Mouse (Mus musculus) limb, embryonic 12.5 days (tissue): Measurements from ENCODE around the gene Gm8994. TPM values are rescaled to one million over a fixed set of nuclear protein-coding genes. Genes with fewer than 3 reads are reported as not detected.
"Not testable (repeated sequence)": the region's sequence is repeated elsewhere in the genome, so short reads cannot be mapped to it uniquely, and the experiment has no call there.

Experiments
- ATAC-seq: fragments of 200-750 bp; cut with Nextera tagmentation; 2 replicates; pipeline ENCODE4 v1.8.0; 2017; ENCODE audit warnings: low read depth, moderate TSS enrichment; ENCODE audit not compliant: insufficient number of reproducible peaks, insufficient read depth, low FRiP score, low TSS enrichment
- H3K27ac ChIP-seq: fragments of 300-500 bp; sonication (generic); 2 replicates; pipeline ENCODE4 v1.5.1; 2016; ENCODE audit warnings: mild to moderate bottlenecking, moderate library complexity
- H3K27me3 ChIP-seq: fragments of 300-500 bp; sonication (generic); 2 replicates; pipeline ENCODE4 v1.6.1; 2016; ENCODE audit warnings: mild to moderate bottlenecking, moderate library complexity
- H3K36me3 ChIP-seq: fragments of 300-500 bp; sonication (generic); 2 replicates; pipeline ENCODE4 v1.6.1; 2016; ENCODE audit warnings: mild to moderate bottlenecking, moderate library complexity
- H3K4me1 ChIP-seq: fragments of 300-500 bp; sonication (generic); replicated peaks from 2 replicates; pipeline ENCODE4 v1.6.1; 2016
- H3K4me2 ChIP-seq: fragments of 300-500 bp; sonication (generic); 2 replicates; pipeline ENCODE4 v1.6.1; 2016; ENCODE audit warnings: mild to moderate bottlenecking, moderate library complexity
- H3K4me3 ChIP-seq: fragments of 300-500 bp; sonication (generic); replicated peaks from 2 replicates; pipeline ENCODE4 v1.5.1; 2016; ENCODE audit warnings: mild to moderate bottlenecking
- H3K9ac ChIP-seq: fragments of 300-500 bp; sonication (generic); replicated peaks from 2 replicates; pipeline ENCODE4 v1.6.1; 2016; ENCODE audit warnings: mild to moderate bottlenecking, moderate library complexity
- H3K9me3 ChIP-seq: fragments of 300-500 bp; sonication (generic); 2 replicates; pipeline ENCODE4 v1.6.1; 2016; ENCODE audit warnings: mild to moderate bottlenecking, moderate library complexity
- WGBS: fragments of 180-500 bp; shearing (Covaris S2); methylation state at CpG from one replicate; pipeline ENCODE4 v1.1.7; 2016; 5-methylcytosine and 5-hydroxymethylcytosine counted together
- polyA plus RNA-seq: library from polyadenylated mRNA; unstranded; fragments of >200 nt; fragmentation: Nextera tagmentation; extraction: Ambion mirVana; gene quantifications from 2 replicates; pipeline ENCODE4 v1.2.1, GENCODE M21; 2016

Gm8994 gene
- polyA plus RNA-seq, 1 experiment from 2014 or later, result not detected

DNA sequence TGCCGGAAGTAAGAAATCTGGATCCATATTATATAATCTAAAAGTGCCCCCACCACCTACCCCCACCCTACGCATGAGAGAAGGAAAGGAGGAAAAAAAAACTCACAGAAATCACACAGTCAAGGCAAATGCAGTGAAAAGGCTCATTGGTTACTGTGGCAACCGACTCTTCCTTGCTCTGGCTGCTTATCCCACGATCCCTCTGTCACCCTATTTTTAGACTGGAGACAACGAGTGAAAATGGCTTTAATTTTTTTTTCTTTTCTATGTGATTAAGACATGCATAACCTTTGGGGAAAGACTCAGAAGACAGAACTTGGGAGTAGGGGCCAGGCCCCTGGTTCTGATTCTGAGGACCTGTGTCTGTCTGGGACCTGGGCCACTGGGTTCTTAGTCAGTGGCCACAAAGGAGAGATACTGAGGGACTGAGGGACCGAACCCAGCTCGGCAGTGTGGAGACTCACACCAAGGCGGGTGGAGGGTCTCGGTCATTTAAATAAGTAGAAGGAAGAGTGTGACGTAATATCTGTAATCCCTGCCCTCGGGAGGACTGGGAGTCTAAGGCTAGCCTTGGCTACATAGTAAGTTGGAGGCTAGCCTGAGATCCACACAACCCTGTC is 22.9 kb upstream of the Gm8994 start:
- WGBS, result 85% methylated on average over 11 of the region's 11 CpGs

DNA sequence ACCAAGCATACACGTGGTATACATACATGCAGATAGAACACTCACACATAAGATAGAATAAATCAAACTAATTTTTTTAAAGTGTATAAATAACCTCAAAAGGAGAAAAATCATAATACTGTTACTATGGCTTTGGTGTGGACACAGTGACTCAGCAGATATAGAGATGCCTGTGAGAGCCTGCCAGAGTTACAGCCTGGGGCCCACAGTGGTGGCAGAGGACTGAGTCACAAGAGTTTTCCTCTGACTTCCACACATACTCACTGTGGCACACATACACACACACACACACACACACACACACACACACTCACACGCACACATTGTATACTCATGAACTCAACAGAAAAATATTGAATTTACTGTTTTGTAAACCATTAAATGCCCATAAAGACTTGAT is 17.9 kb upstream of the Gm8994 start:
- H3K36me3 ChIP-seq, result no peaks in the 10 kb centered on the region
- no peaks in the 10 kb centered on the region for H3K4me1 ChIP-seq
- H3K27me3 ChIP-seq, result no peaks in the 10 kb centered on the region
- WGBS, result 74% methylated on average over 2 of the region's 2 CpGs
- H3K4me2 ChIP-seq, result no peak overlapping the region
- no peak overlapping the region for H3K27ac ChIP-seq
- no peak overlapping the region for H3K4me3 ChIP-seq
- ATAC-seq, result no peak
- no peaks in the 10 kb centered on the region for H3K9me3 ChIP-seq
- H3K9ac ChIP-seq, result no peak overlapping the region

More for the DNA sequence above, 22.9 kb upstream of the Gm8994 start:
- no peaks in the 10 kb centered on the region for H3K27me3 ChIP-seq
- H3K4me2 ChIP-seq, result no peak overlapping the region
- no peak overlapping the region for H3K27ac ChIP-seq
- H3K36me3 ChIP-seq, result no peaks in the 10 kb centered on the region
- no peaks in the 10 kb centered on the region for H3K4me1 ChIP-seq
- H3K9ac ChIP-seq, result no peak overlapping the region
- ATAC-seq, result no peak
- H3K4me3 ChIP-seq, result no peak overlapping the region
- H3K9me3 ChIP-seq, result no peaks in the 10 kb centered on the region

DNA sequence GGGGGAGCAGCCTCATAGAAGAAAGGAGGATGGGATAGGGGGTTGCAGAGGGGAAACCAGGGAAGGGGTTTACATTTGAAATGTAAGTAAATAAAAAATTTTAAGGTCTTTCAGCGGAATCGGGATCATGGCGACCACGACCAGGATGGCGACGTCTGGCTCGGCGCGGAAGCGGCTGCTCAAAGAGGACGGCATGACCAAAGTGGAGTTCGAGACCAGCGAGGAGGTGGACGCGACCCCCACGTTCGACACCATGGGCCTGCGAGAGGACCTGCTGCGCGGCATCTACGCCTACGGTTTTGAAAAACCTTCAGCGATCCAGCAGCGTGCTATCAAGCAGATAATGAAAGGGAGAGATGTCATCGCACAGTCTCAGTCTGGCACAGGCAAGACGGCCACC is 1.1 kb downstream of the Gm8994 start:
- not testable (repeated sequence) for H3K36me3 ChIP-seq, H3K4me3 ChIP-seq, H3K9me3 ChIP-seq, H3K27ac ChIP-seq, H3K4me1 ChIP-seq, H3K9ac ChIP-seq, H3K4me2 ChIP-seq, H3K27me3 ChIP-seq, ATAC-seq
- WGBS, result 96% methylated on average over 26 of the region's 26 CpGs

DNA sequence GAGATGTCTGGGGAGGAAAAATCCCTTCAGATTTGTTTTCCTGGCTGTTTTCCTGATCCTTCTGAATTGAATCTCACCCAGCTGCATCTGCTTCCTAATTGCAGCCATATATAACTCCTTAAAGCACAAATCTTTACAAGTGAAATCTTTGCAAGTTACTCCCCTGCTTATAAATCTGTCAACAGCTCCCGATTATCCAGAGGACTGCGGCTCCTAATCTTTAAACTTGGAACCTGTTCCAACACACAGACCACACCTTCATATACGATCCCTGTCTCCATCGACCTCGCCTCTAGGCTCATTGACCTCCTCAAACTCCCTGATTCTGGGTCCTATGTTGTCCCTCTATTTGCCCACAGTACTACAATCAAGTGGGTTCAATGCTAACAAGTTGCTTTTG is 13.3 kb downstream of the Gm8994 start:
- Histone ChIP-seq H3K4me3 (no peak overlapping the region), H3K27me3 (no peaks in the 10 kb centered on the region; the same call in 1 of the 2 replicates), H3K4me1 (no peaks in the 10 kb centered on the region), H3K27ac (no peak overlapping the region), H3K9me3 (no peaks in the 10 kb centered on the region), H3K4me2 (no peak overlapping the region), H3K9ac (no peak overlapping the region), H3K36me3 (no peaks in the 10 kb centered on the region)
- no peak for ATAC-seq
- WGBS, result 11% methylated on average over 5 of the region's 5 CpGs

DNA sequence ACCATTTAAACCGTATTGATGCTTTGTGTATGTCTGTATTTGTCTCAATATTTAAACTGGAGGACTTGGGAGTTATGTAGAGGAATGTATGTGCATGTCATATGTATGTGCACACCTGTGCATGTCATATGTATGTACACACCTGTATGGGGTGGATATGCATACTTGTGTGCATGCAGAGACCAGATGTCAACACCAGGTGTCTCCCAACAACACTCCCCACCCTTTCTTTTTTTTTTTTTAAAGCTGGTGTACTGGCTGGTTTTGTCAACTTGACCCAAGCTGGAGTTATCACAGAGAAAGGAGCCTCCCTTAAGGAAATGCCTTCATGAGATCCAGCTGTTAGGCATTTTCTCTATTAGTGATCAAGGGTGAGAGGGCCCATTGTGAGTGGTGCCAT is 13.8 kb downstream of the Gm8994 start:
- ATAC-seq, result no peak
- no peak overlapping the region for H3K27ac ChIP-seq
- 87% methylated on average over 1 of the region's 1 CpGs for WGBS

DNA sequence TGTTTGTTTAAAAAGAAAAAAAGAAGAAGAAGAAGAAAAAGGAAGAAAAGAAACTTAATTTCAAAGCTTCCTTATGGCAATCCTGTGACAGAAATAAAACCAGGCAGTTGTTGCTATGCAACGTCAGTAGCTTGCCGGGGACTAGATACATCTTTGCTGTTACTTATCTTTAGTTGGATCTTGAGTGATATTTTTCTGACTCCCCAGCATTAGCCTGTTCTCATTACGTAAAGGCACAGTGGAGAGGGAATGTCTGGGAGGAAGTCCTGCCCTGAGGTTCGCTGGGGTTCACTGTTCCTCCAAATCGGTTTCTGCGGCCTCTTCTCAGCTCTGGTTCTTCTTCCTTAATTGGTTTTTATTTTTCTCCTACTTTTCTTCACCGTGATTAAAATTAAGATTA is 16.5 kb downstream of the Gm8994 start:
- no peaks in the 10 kb centered on the region; the same call in 1 of the 2 replicates for H3K27me3 ChIP-seq
- no peak for ATAC-seq
- H3K4me2 ChIP-seq, result no peak overlapping the region
- no peak overlapping the region for H3K27ac ChIP-seq
- H3K4me1 ChIP-seq, result no peaks in the 10 kb centered on the region
- H3K36me3 ChIP-seq, result no peaks in the 10 kb centered on the region
- WGBS, result 88% methylated on average over 7 of the region's 7 CpGs
- no peaks in the 10 kb centered on the region for H3K9me3 ChIP-seq
- no peak overlapping the region for H3K9ac ChIP-seq
- no peak overlapping the region for H3K4me3 ChIP-seq

More for the DNA sequence above, 13.8 kb downstream of the Gm8994 start:
- H3K36me3 ChIP-seq, result no peaks in the 10 kb centered on the region
- H3K9me3 ChIP-seq, result no peaks in the 10 kb centered on the region
- no peak overlapping the region for H3K4me3 ChIP-seq
- no peak overlapping the region for H3K9ac ChIP-seq
- no peak overlapping the region for H3K4me2 ChIP-seq
- H3K4me1 ChIP-seq, result no peaks in the 10 kb centered on the region
- no peaks in the 10 kb centered on the region; the same call in 1 of the 2 replicates for H3K27me3 ChIP-seq

DNA sequence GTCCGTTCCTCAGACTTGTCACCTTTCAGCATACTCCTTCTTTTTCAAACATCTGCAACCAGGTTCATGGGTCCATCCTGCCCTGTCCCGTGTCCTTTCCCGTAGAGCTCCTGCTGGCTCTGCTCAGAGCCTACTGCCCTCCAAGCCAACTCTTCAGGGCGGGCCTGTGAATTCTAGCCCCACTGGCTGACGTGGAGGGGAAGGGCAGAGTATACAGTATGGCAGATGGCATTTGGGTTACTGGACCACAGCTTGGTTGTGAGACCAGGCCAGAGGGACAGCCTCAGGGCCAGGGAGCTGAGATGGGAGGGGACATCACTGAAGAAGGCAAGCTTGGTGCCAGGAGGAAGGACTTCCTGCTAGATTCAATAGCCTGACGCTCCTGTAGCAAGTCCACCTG is 17.7 kb downstream of the Gm8994 start:
- H3K9ac ChIP-seq, result no peak overlapping the region
- no peak overlapping the region for H3K4me2 ChIP-seq
- no peaks in the 10 kb centered on the region for H3K4me1 ChIP-seq
- no peaks in the 10 kb centered on the region for H3K36me3 ChIP-seq
- no peaks in the 10 kb centered on the region for H3K9me3 ChIP-seq
- H3K27me3 ChIP-seq, result no peaks in the 10 kb centered on the region; the same call in 1 of the 2 replicates
- ATAC-seq, result no peak
- no peak overlapping the region for H3K4me3 ChIP-seq
- 84% methylated on average over 6 of the region's 6 CpGs for WGBS
- no peak overlapping the region for H3K27ac ChIP-seq

DNA sequence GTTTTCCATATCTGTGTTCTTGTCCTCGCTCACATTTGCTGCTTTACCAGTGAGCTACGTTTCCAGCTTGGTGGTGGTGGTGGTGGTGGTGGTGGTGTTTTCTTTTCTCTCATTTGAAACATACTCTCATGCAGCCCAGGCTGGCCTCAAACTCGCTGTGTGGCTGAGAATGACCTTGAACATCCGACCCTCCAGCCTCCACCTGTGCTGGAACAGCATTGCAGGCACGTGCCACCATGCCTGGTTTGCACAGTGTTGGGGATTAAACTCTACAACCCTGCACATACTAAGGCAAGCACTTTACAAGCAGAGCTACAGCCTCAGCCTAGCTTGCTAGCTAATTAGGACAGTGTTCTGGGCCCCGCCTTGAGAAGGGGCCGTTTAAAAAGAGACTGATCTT is 18.3 kb downstream of the Gm8994 start:
- H3K9ac ChIP-seq, result no peak overlapping the region
- no peak overlapping the region for H3K4me3 ChIP-seq
- no peak overlapping the region for H3K4me2 ChIP-seq
- H3K36me3 ChIP-seq, result no peaks in the 10 kb centered on the region
- no peak overlapping the region for H3K27ac ChIP-seq
- no peak for ATAC-seq
- no peaks in the 10 kb centered on the region for H3K9me3 ChIP-seq
- WGBS, result 82% methylated on average over 7 of the region's 7 CpGs
- no peaks in the 10 kb centered on the region for H3K4me1 ChIP-seq
- H3K27me3 ChIP-seq, result no peaks in the 10 kb centered on the region; the same call in 1 of the 2 replicates

DNA sequence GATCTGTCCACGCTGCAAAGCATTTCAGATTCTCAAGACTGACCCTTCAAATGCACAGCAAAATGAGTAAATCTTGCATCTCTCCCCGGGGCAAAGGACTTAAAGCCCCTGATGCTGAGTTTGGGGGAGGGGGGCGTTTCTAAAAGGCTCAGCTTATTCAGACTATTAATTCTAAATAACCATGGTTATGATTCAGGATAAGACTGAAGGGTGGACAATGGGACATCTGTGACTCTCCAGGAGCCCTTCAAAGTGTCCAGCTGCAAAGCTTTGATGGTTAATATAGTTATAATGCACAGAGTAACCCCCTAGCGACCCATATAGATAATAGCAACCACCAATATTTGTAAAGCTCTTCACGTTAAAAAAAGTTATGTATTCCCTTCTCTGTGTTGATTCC is 19.7 kb downstream of the Gm8994 start:
- Histone ChIP-seq H3K4me1 (no peaks in the 10 kb centered on the region), H3K27me3 (peaks cover 2% of the 10 kb centered on the region; the same call in 1 of the 2 replicates), H3K4me2 (no peak overlapping the region), H3K27ac (no peak overlapping the region), H3K9me3 (no peaks in the 10 kb centered on the region), H3K36me3 (no peaks in the 10 kb centered on the region), H3K4me3 (no peak overlapping the region), H3K9ac (no peak overlapping the region)
- WGBS, result 74% methylated on average over 5 of the region's 5 CpGs
- ATAC-seq, result no peak

DNA sequence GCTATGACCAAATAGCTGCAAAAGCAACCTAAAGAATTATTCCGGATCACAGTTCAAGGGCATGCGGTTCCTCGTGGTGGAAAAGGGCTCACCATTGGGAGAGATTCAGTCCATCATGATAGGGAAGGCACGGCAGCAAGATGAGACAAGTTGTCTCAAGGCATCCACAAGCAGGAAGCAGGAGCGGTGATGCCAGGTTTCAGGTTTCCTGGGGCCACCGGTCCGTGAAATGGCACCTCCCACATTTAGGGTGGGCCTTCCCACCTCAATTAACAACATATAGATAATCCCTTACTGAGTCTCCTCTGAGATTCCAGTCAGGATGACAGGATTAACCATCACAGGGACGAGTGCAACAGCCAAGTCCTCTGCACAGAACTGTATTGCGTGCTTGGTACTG is 20.3 kb downstream of the Gm8994 start:
- Histone ChIP-seq H3K9me3 (no peaks in the 10 kb centered on the region), H3K4me3 (no peak overlapping the region), H3K27me3 (peaks cover 4% of the 10 kb centered on the region; the same call in 1 of the 2 replicates), H3K4me2 (no peak overlapping the region), H3K36me3 (no peaks in the 10 kb centered on the region), H3K27ac (no peak overlapping the region), H3K9ac (no peak overlapping the region), H3K4me1 (no peaks in the 10 kb centered on the region)
- WGBS, result 49% methylated on average over 9 of the region's 9 CpGs
- no peak for ATAC-seq

DNA sequence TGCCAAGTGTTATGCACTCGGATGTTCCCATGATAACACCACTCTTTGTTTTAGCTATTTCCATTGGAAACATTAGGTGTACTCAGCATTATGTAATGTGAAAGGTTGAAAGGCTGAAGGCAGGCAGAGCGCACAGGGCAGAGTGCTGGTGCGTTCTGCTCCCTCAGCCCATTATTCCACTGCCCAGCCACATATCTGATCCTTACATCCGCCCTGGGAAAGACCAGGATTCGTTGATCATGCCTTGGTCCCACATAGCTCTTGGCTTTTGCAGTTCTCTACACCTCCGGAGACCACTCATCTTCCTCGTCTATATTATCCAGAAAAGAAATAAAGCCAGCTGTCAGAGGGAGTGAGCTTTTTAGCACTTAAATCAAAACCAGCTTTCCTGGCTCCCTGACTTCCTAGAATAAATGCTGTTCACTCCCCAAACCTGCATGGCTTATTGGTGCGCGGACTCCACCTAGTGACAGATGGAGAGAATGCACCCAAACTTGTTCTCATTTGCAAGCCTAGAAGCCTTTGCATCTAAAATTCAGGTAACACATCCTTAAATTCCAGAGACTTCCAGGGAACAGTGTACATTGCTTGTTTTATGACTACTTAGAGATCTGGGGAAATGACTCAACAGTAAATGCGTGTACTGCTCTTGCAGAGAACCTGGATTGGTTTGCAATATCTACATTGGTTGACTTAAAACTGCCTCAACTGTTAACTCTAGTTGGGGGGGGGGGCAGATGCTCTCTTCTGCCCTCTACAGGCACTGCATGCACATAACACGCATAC is 26.3 kb downstream of the Gm8994 start:
- H3K9me3 ChIP-seq, result no peaks in the 10 kb centered on the region
- no peak overlapping the region for H3K4me3 ChIP-seq

More for the DNA sequence above, 26.3 kb downstream of the Gm8994 start:
- H3K36me3 ChIP-seq, result no peaks in the 10 kb centered on the region
- 0 out of 2 replicates have a peak, but pooled peaks cover 5% of the 10 kb centered on the region for H3K4me1 ChIP-seq
- WGBS, result 32% methylated on average over 11 of the region's 11 CpGs
- peak; percentile 68 for ATAC-seq
- H3K4me2 ChIP-seq, result peak overlapping the region; percentile 31; the same call in 1 of the 2 replicates
- no peak overlapping the region for H3K9ac ChIP-seq
- no peak overlapping the region for H3K27ac ChIP-seq
- 0 out of 2 replicates have a peak, but pooled peaks cover 4% of the 10 kb centered on the region for H3K27me3 ChIP-seq
